Mouse (Mus musculus): ENCODE data around the gene Snrpa.
A peak's percentile ranks its signal among the peaks of the same experiment; 100 is the strongest.

Gene Snrpa

GRCm38 (mm10) chr7:27166614-27167474 lies 29.2 kb downstream of the Snrpa start, which contains the start of gene Egln2:
TSS of gene Egln2 (minus strand) at chr7:27166802.
- DNase-seq (ENCODE audit: low spot score in 2 of 2): peak; percentile 95 to 99

GRCm38 (mm10) chr7:27166229-27166613 lies 29.9 kb downstream of the Snrpa start:
- DNase-seq (ENCODE audit: low spot score in 2 of 2): peak; percentile 82 to 91

GRCm38 (mm10) chr7:27165696-27166095 lies 30.4 kb downstream of the Snrpa start:
- DNase-seq (ENCODE audit: low spot score in 2 of 2): no peak

- peak in 1 of 2 experiments; percentile 68 for DNase-seq (ENCODE audit: low spot score in 2 of 2)
These were observed 30.9 kb downstream of the Snrpa start for GRCm38 (mm10) chr7:27165007-27165655.

GRCm38 (mm10) chr7:27164112-27164947 lies 31.7 kb downstream of the Snrpa start:
- DNase-seq (ENCODE audit: low spot score in 2 of 2): peak in 1 of 2 experiments; percentile 63

- no peak for DNase-seq (ENCODE audit: low spot score in 2 of 2)
These were observed 32.6 kb downstream of the Snrpa start for GRCm38 (mm10) chr7:27163450-27163805.

GRCm38 (mm10) chr7:27162780-27163449 lies 33.2 kb downstream of the Snrpa start:
- no peak for DNase-seq (ENCODE audit: low spot score in 2 of 2)

- no peak for DNase-seq (ENCODE audit: low spot score in 2 of 2)
These were observed 34.3 kb downstream of the Snrpa start for GRCm38 (mm10) chr7:27161744-27162143.

- no peak for DNase-seq (ENCODE audit: low spot score in 2 of 2)
These were observed 35.1 kb downstream of the Snrpa start for GRCm38 (mm10) chr7:27160921-27161320.

GRCm38 (mm10) chr7:27159882-27160281 lies 36.2 kb downstream of the Snrpa start:
- DNase-seq (ENCODE audit: low spot score in 2 of 2): peak; percentile 84 to 95

- no peak for DNase-seq (ENCODE audit: low spot score in 2 of 2)
These were observed 36.8 kb downstream of the Snrpa start for GRCm38 (mm10) chr7:27159256-27159655.

GRCm38 (mm10) chr7:27158171-27158570 lies 37.9 kb downstream of the Snrpa start:
- DNase-seq (ENCODE audit: low spot score in 2 of 2): no peak

GRCm38 (mm10) chr7:27156005-27156404 lies 40.1 kb downstream of the Snrpa start:
- DNase-seq (ENCODE audit: low spot score in 2 of 2): no peak

GRCm38 (mm10) chr7:27153205-27153764 lies 42.8 kb downstream of the Snrpa start, which contains the start of gene Cyp2t4:
TSS of gene Cyp2t4 (plus strand) at chr7:27153714.
- no peak for DNase-seq (ENCODE audit: low spot score in 2 of 2)
